Mouse (Mus musculus) embryo, embryonic 10 days (tissue): Measurements from ENCODE around the gene Anxa7.

ENCODE experiments used
- DNase-seq: peaks from one replicate; pipeline ENCODE4 v3.0.0-alpha.2; 2015; ENCODE audit warnings: low spot score

The Anxa7 gene

DNA sequence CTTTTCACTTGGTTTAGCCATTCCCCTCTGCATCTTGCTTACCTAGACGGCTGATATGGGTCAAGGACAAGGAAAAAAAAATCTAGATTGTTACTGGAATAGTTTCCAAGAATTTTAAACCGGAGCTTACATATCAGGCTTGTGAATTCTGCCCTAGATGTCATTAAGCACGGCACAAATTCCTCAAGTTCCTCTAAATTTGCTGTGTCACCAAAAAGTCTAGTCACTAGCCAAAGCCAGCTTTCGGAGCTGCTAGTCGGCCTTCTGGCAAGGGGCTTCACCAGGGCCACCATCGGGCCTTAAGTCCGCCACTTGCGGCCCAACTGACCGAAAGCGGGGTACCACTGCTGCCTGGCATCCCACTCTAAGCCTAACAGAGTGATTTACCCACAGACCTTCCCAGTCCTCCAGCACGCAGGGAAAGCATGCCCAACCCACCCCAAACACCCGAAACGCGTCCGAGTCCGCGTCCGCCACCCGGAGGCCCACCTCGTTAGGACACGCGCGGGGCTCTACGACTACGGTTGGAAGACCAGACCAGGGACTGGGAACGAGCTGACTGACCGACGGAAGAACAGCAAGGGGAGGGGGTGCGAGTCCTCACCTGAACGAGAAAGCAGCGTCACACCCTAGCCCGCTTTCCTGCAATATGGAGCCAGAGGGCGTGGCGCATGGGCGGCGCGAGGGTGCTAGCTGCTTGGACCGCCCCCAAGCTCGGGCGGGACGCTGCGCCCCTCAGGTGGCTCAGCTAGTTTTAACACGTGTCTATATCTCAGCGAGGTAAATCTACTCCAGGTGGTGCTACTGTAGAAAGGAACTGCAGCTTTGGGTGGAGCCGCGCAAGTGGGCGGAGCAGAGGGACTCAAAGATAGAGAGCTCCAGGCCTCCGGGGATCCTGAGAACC, at the start of gene Anxa7:
Gene Anxa7, minus strand, starts transcription at position 843 of the 904 bp plus-strand sequence.
- DNase-seq = peak; percentile 85

DNA sequence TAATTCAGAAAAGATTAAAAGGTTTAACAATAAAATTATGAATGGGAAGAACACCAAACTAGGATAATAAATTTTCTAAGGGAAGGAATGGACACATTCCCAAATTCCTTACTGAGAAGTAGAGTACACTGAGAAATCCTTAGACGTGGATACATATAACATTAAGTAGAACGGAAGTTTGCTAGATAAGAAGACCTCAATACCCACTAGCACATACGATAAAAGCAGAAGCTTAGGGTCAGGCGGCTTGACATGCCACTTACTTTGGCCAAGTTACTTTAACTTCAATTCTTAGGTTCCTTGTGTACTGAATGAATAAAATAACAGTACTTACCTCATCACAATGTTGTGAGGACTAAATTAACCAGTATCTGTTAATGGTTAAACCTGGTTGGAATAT, 49.7 kb upstream of the Anxa7 start:
- no peak for DNase-seq

DNA sequence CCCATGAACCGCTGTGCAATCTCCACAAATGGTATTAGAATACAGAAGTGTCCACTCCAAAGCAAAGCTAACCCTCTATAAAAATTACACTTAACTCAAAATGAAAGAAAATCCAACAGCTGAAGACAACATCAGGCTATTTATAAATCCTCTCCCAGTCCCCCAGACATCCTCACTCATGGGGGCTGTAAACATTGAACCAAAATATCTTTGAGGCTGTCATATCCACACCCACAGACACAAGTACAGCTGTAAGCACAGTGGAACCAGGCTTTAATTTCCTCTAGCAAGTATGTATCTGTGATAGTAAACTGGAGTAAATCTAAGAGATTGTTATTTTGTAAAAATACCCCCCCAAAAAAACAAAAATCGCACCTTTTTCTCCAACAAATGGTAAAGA, 40.2 kb upstream of the Anxa7 start:
- no peak for DNase-seq

DNA sequence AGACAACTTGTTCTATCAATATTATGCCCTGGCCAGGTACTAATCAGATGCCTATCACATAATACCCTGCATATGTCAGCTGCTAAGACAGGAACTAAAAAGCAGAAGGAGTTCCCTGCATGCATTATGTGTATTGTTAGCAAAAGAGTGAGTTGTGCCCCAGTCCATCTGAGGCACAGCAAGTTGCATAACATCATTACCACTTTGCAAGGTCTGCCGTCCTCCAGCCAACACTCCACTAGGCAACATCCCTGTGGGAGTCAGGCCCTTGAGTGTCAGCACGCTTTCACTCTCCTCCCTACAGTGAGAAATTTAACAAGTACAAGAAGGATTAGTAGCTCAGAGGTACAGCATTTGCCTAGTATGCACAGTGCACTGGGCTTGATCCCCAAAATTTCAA, 28.5 kb upstream of the Anxa7 start:
- DNase-seq = no peak

DNA sequence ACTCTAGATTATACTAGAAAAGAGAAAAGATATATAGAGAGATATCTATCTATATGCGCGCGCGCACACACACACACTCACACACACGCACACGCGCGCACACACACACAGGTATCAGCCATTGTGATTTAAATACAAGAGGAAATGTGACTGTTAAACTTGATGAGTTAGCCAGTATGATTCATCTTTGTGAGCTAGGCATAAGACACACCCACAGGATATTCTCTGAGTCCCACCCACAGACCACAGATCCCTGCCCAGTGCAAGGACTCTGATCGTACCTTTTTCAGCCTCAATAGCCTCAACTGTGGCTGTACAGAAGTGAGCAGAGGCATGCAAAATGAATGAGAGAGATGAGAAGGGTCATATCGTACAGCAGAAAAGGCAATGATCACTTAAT, 23.0 kb upstream of the Anxa7 start:
- DNase-seq = no peak

DNA sequence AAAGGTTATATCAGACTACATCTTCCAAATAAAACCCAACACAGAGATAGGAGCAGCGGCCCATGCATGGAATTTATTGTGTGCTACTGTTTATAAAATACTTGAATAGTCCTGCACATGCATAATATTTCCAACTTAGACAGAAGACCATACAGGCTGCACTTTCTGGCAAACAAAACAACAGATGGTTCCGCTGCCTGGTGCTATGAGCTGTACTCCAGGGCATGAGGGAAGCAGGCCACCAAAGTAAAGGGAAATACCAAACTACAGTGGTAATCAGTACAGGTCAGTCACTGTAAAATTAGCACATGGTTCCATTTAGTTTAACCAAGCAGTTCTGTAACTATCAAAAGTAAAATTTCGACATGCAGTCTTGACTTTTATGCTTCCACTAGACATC, 20.0 kb upstream of the Anxa7 start:
- DNase-seq = no peak

DNA sequence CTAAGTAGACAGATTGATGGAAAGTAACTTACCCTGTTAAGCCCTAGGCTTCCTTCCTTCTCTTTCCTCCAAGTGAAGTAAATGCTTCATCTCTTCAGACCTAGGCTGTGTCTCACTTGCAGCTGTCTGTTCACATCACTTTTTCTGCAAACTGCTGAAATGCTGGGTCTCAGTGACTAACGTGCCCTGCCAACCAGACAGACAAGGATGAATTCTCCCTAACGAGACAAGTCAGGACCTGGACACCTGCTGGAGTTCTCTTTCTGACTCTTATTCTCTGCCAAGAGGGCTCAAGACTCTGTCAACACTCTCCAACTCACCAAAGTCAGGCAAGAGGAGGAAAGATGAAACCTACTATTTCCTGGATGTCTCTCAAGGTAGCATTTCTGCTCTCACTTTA, 16.7 kb upstream of the Anxa7 start, which contains the start of gene Mss51:
Gene Mss51, minus strand, starts transcription at position 299 of the 400 bp plus-strand sequence.
- no peak for DNase-seq

DNA sequence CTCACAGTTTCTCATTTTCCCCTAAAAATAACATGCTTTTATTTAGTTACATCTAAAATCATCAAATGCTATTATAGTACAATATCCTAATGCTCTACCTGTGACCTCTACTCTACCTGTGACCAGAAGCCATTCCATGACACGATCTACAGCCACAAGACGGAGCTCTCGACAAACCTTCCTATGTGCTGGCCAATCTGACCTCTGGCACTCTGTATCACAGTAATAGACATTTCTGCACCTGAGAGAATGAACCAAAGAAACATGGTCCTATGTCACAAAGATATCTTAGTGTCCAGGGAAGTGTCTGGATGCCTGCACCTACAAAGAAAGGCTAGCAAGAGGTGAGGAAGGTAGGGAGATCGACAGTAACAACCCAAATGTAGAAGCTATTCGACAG, 6.1 kb upstream of the Anxa7 start:
- no peak for DNase-seq

DNA sequence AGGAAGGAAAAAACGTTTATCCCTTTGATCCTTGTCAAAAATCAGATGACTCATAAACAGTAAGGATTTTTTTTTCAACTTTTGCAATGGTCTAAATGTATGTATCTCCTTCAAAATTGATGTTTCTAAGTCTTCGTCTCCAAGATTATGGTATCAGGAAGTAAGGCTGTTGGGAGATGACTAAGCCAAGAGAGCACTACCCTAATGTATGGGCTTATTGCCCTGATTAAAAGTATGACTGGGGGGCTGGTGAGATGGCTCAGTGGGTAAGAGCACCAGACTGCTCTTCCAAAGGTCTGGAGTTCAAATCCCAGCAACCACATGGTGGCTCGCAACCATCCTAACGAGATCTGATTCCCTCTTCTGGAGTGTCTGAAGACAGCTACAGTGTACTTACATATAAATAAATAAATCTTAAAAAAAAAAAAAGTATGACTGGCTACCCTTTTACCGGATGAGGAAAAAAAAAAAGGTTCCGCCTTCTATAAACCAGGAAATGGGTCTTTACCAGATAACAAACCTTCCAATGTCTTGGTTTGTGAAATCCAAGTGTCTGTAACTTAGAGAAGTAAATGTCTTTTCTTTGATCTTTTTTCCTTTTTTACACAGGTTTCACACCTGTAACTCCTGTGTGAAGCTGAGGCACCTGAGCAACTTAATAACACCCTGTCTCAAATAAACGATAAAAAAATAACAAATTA, 2.3 kb upstream of the Anxa7 start:
- DNase-seq = no peak

DNA sequence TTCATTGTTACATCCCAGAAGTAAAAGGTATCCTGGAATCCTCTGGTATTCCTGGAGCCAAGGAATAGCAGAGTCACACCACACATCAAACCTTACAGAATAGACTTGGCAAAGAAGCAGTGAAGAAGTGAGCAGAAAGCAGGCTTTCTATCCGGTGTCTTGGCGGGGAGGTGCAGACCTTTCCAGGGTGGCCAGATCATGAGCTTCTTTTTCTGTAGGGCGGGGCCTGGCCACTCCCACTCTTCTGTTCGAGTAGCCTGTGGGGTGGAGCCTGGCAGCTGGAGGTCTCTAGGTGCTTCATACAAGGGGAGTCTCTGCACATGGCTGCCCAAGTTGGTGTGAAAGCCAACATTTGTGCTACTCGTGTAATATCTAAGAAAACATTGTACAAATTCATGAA, 1.3 kb upstream of the Anxa7 start:
- DNase-seq = peak; percentile 24

DNA sequence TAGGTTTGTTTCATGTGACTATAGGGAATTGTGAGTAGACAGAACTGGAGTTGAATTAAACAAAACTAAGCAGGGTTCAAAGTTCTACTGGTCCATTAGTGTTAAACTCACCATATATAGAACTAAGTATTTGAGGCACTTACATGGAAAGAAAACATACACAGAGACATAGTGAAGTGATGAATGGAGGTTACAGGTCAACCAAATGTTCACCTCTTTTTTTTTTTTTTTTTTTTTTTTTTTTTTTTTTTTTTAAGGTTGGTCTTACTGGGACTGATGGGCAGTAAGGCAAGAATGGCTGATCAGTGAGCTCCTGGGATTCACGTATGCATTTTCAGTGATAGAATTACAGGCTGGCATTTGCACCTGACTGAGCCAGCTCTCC, 254 bp upstream of the Anxa7 start:
- no peak for DNase-seq

DNA sequence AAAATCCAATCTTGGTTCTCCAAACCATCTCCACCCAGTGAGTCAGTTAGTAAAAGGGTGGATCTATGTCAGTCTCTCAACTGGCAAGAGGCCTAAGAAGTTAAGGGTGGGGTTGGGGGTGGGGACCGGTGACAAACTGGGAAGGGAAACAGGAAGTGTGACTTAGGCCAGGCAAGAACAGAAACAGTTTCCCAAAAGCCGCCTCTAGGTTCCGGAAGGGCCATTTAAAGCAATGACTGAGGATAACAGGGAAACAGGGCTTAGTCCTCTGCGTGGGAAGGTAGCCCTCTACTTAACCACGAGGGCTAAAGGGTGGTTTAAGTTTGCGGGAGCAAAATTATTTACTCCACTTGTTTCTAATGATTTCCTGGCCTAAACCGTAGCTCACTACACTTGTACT, 1.1 kb downstream of the Anxa7 start:
- peak; percentile 28 for DNase-seq

DNA sequence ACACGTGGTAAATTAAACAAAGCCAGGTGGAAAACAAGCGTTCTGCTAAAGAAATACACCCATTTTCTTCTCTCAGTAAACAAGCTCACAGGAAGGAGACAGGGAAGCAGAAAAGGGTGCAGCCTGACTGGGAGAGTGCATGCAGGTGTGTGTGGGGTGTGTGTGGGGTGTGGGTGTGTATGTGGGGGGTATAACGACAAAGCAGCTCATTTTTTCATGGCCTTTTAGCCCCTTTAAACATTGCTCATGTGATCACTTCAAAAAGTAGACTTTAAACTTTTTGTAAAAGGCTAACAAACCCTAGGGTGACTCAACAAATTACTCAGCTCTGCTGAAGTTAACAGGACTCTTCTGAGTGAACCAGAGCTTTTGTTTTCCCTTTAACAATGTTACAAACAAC, 1.5 kb downstream of the Anxa7 start:
- no peak for DNase-seq

DNA sequence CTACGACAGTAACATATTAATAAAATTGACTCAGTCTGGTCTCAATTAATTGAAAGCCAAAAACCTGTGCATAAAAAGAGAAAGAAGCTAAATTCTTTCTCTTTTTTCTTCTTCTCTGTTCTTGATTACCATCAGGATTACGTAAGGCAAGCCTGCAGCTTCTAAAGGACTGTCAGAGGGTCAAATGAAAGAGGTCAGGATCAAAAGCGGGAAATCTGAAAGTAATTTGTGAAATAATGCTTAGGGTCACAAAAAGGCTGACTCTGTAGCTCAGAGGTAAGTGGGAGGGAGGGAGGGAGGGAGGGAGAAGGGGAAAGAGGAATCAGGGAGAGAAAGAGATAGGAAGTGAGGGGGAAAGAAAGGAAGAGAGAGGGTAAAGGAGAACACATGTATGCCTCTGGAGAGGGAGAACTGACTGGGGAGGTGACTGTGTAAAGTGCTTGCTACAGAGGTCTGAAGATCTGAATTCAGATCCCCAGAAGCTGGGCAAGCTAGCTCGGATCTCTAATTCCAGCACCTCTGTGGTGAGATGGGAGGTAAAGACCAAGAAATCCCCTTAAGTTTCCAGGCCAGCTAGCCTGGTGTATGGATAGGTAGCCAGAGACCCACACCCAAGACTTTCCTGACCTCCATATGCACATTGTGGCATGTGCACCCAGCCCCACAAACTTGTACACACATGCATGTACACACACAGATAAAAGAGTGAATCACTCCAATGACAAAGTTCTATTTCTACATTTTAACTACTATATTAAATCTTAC, 2.5 kb downstream of the Anxa7 start:
- DNase-seq = peak; percentile 37

DNA sequence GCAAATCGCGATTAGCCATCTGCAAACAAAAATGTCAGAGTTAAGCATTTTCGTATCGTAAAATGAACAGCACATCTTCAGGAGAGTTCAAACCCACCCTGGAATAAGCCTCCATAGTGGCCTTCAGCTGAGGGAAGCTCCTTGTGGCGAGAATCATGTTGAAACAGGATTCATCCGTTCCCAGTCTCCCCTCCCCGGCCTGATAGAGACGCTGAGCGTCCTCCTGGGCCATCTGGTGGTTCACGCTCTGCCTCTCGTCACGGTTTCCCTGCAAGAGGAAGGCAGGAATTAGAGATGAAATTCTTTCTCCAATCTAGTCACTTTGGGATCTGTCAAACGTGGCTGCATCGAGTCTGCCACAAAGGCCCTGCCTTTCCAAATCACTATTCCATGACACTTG, 19.7 kb downstream of the Anxa7 start:
- DNase-seq = no peak

DNA sequence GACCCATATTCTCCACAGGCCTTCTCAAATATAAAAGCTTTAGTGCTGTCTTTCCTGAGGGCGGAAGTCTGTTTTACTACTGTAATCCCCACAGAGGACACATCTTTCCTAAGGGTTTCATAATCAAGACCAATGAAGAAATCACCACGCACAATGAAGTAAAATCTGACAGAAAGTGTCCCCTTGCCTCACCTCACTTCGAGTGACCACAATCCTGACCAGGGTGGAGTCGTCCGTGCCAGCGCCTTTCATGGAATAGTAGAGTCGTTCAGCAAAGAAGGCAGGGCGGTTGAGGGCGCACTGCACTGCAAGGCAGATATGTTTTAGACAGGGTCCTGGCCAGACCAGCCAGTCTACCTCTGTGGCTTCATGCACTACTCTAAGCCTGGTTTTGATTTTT, 21.6 kb downstream of the Anxa7 start:
- no peak for DNase-seq

DNA sequence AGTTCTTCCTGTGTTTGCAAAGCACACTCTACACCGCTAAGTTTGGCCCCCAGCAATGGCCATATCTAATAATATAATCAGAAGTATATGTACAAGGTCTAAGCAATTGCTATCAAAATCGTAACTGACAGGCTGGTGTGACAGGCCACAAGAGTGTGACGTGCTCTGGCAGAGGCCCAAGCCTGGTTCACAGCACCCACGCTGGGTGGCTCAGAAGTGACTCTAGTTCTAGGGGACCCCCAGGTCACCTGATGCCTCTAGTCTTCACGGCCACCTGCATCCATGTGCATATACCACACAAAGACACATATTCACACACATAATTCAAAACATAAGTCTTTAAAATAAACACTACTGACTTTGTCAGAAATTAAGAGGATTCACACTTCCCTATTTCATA, 27.0 kb downstream of the Anxa7 start:
- DNase-seq = no peak

DNA sequence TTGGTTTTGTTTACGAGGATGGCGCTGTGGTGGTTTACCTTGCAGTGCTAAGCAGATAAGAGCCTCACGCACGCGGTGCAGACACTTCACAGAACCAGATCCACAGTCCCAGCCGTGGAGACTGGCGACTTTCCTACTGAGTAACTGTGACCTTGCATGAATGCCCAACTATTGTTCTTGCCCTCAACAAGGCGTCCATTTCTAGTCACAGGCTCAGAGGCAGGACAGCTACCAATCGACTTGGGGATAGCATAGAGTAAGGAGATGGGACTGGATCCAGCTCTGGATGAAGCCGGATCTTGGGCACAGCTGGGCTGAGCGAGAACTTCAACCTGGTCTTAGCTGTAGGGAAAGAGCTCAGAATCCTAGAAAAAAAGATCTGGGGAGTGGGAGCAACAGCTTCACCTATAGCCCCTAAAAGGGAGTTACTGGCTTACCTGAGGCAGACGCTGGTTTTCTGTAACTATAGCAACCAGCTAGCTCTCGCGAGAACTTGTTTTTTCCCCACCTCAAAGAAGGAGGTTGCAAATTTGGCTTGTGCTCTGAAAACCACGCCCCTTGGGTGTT, 28.1 kb downstream of the Anxa7 start, which contains the start of gene Cfap70:
Gene Cfap70, minus strand, starts transcription at position 462 of the 567 bp plus-strand sequence.
- DNase-seq = peak; percentile 83

DNA sequence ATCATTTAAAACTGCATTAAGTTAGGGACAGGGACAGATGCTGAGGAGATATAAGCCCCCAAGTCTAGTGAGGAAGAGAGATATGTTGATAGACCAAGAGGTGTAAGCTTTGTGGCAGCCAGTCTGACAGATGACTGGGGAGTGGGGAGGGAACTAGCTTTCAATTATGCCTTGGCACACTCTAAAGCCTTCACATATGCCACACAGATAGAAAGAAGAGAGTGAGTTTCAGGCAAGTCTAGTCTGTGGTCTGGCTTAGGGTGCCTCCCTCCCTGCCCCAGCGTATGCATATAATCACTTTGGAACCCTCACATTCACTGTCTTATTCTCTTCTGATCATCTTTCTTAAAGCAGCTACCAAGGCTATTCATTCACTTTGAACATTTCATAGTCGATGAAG, 28.6 kb downstream of the Anxa7 start:
- DNase-seq = no peak

DNA sequence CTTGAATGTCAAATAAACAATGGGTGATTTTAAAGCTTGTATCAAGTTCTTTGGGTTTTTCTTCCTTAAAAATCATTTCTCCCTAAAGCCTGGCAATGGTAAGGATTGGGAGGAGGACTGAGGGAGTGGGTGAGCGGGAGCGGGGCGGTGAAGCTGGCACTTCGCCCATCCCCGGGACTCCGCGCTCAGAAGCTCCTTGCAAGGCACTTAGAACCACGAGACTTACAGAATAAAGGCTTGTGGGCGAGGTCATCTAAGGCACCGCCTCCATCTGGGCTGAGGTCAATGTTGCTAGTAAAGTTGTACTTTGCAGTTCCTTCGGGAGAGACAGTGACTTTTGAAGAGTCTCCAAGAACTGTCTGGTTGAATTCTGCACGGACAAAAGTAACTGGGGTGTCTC, 32.7 kb downstream of the Anxa7 start:
- no peak for DNase-seq

DNA sequence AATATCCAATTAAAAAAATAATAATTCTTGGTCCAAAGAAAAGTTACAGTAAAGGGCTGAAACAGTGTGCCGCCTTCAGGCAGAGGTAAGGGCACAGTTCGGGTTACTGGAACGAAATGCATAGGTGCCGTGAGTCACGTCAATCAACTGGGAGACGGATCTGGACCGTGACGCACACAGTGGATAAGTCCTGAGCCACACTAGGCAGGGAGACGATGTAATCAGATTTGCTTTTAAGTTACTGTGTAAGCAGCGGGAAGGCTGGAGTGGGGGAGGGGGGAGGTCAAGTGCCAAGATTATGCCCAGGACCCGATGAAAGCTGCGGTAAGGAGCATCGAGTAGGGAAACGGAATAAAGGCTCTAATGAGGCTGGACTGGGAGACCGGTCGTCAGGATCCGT, 37.7 kb downstream of the Anxa7 start:
- DNase-seq = no peak

DNA sequence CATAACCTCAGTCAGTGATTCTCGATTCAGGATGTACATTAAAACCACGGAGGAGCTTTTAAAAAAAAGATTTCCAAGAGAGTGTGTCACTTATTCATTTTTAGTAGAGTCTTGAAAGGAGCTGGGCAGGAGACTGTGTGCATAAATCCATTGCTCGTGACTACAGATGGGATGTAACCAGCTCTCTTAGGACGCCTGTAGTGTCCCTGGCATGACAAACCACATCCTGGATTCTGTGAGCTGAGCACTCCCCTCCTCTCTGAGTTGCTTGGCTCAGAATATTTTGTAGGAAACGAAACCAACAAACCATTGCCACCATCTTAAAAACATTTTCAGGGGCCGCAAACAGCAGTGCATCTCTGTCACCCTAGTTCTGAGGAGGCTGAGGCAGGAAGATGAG, 43.0 kb downstream of the Anxa7 start:
- DNase-seq = no peak
